Mouse (Mus musculus) liver, adult 2 months (tissue): Measurements from ENCODE around the gene Ankrd44. TPM values are rescaled to one million over a fixed set of nuclear protein-coding genes. Genes with fewer than 3 reads are reported as not detected.

ENCODE experiments used
- DNase-seq: peaks from one replicate; pipeline ENCODE4 v3.0.0-alpha.2; 2011; ENCODE audit warnings: low read depth, low spot score; ENCODE audit errors: extremely low read depth
- H3K27ac ChIP-seq: fragments of 200-500 bp; replicated peaks from 2 replicates; pipeline ENCODE4 v1.5.1; 2012; ENCODE audit warnings: low read depth, mild to moderate bottlenecking, control low read depth, inconsistent platforms, low read length; ENCODE audit not compliant: insufficient read depth
- H3K27me3 ChIP-seq: fragments of 200-500 bp; 2 replicates; pipeline ENCODE4 v1.6.1; 2012; ENCODE audit warnings: mild to moderate bottlenecking, moderate library complexity, low read length, inconsistent platforms; ENCODE audit not compliant: control insufficient read depth, insufficient read depth
- H3K36me3 ChIP-seq: fragments of 200-500 bp; 2 replicates; pipeline ENCODE4 v1.6.1; 2012; ENCODE audit warnings: low read length, inconsistent platforms; ENCODE audit not compliant: control insufficient read depth, insufficient read depth
- H3K4me1 ChIP-seq: fragments of 200-500 bp; 2 replicates; pipeline ENCODE4 v1.6.1; 2011; ENCODE audit warnings: low read length; ENCODE audit not compliant: control insufficient read depth, insufficient read depth
- H3K4me3 ChIP-seq: fragments of 200-500 bp; 2 replicates; pipeline ENCODE4 v1.5.1; 2011; ENCODE audit warnings: low read depth, mild to moderate bottlenecking, control low read depth, low read length, moderate library complexity; ENCODE audit not compliant: insufficient read depth
- H3K79me2 ChIP-seq: fragments of 200-500 bp; 2 replicates; pipeline ENCODE4 v1.6.1; 2012; ENCODE audit warnings: inconsistent platforms, mild to moderate bottlenecking, low read length, moderate library complexity; ENCODE audit not compliant: control insufficient read depth, insufficient read depth
- H3K9ac ChIP-seq: fragments of 200-500 bp; 2 replicates; pipeline ENCODE4 v1.6.1; 2012; ENCODE audit warnings: low read depth, mild to moderate bottlenecking, control low read depth, inconsistent platforms, low read length
- CTCF ChIP-seq: fragments of 200-500 bp; IDR thresholded peaks from 2 replicates; pipeline ENCODE4 v1.5.1; 2011; ENCODE audit warnings: low read depth, low read length, control low read depth
- POLR2A ChIP-seq: fragments of 200-500 bp; IDR thresholded peaks from 2 replicates; pipeline ENCODE4 v1.6.1; 2011; ENCODE audit warnings: low read length, control low read depth; ENCODE audit not compliant: insufficient read depth; ENCODE audit errors: extremely low read depth
- WGBS: fragments of 180-500 bp; shearing (Covaris S2); methylation state at CpG from one replicate; pipeline ENCODE4 v1.1.7; 2018; 5-methylcytosine and 5-hydroxymethylcytosine counted together
- polyA plus RNA-seq: library from polyadenylated mRNA; depleted of rRNA; stranded (reverse); fragments of >200 nt; gene quantifications from 2 replicates; pipeline ENCODE4 v1.2.3, GENCODE M21; 2012
- total RNA-seq: library from RNA; depleted of rRNA; stranded (reverse); fragments of >200 nt; gene quantifications from 2 replicates; pipeline ENCODE4 v1.2.3, GENCODE M21; 2014

The Ankrd44 gene
- total and polyA plus RNA-seq, 2 experiments: 2.3 to 8.5 TPM

- TF ChIP-seq POLR2A (no peak), CTCF (no peak)
- no peak overlapping the region for H3K27ac ChIP-seq
- no peak overlapping the region for H3K4me3 ChIP-seq
- H3K27me3 ChIP-seq: no peaks in the 10 kb centered on the region
- no peaks in the 10 kb centered on the region for H3K36me3 ChIP-seq
- no peak overlapping the region for H3K9ac ChIP-seq
- no peak for DNase-seq
- no peaks in the 10 kb centered on the region for H3K79me2 ChIP-seq
- no peaks in the 10 kb centered on the region for H3K4me1 ChIP-seq
- 65% methylated on average over 2 of the region's 2 CpGs for WGBS
Measured at GRCm38 (mm10) chr1:54934911-54935310, 8.7 kb upstream of the Ankrd44 start.

- Histone ChIP-seq H3K4me3 (no peak overlapping the region), H3K27ac (no peak overlapping the region), H3K79me2 (no peaks in the 10 kb centered on the region), H3K4me1 (no peaks in the 10 kb centered on the region), H3K36me3 (no peaks in the 10 kb centered on the region), H3K9ac (no peak overlapping the region), H3K27me3 (no peaks in the 10 kb centered on the region)
- TF ChIP-seq POLR2A (no peak), CTCF (no peak)
- 88% methylated on average over 5 of the region's 5 CpGs for WGBS
- no peak for DNase-seq
Measured at GRCm38 (mm10) chr1:54933646-54934045, 7.5 kb upstream of the Ankrd44 start.

- no peak overlapping the region for H3K27ac ChIP-seq
- H3K36me3 ChIP-seq: no peaks in the 10 kb centered on the region
- no peaks in the 10 kb centered on the region for H3K27me3 ChIP-seq
- WGBS: 91% methylated on average over 1 of the region's 1 CpGs
- no peak overlapping the region for H3K4me3 ChIP-seq
- H3K4me1 ChIP-seq: no peaks in the 10 kb centered on the region
- no peak for DNase-seq
- TF ChIP-seq CTCF (no peak), POLR2A (no peak)
- H3K9ac ChIP-seq: no peak overlapping the region
- H3K79me2 ChIP-seq: no peaks in the 10 kb centered on the region
Measured at GRCm38 (mm10) chr1:54932456-54933115, 6.4 kb upstream of the Ankrd44 start.

GRCm38 (mm10) chr1:54931231-54931630, 5.0 kb upstream of the Ankrd44 start:
- Histone ChIP-seq H3K36me3 (no peaks in the 10 kb centered on the region), H3K4me1 (no peaks in the 10 kb centered on the region), H3K9ac (no peak overlapping the region), H3K4me3 (no peak overlapping the region), H3K27ac (no peak overlapping the region), H3K27me3 (no peaks in the 10 kb centered on the region), H3K79me2 (no peaks in the 10 kb centered on the region)
- TF ChIP-seq CTCF: no peak
- no peak for TF ChIP-seq POLR2A
- DNase-seq: no peak
- 88% methylated on average over 5 of the region's 5 CpGs for WGBS

- TF ChIP-seq POLR2A: no peak
- no peak for TF ChIP-seq CTCF
- Histone ChIP-seq H3K27ac (no peak overlapping the region), H3K4me3 (no peak overlapping the region), H3K27me3 (no peaks in the 10 kb centered on the region), H3K9ac (no peak overlapping the region), H3K79me2 (no peaks in the 10 kb centered on the region), H3K4me1 (no peaks in the 10 kb centered on the region), H3K36me3 (no peaks in the 10 kb centered on the region)
- 85% methylated on average over 8 of the region's 8 CpGs for WGBS
- DNase-seq: no peak
Measured at GRCm38 (mm10) chr1:54930670-54931200, 4.5 kb upstream of the Ankrd44 start.

- H3K4me1 ChIP-seq: peaks cover 2% of the 10 kb centered on the region
- DNase-seq: no peak
- TF ChIP-seq POLR2A: no peak
- no peak for TF ChIP-seq CTCF
- H3K79me2 ChIP-seq: no peaks in the 10 kb centered on the region
- H3K27me3 ChIP-seq: no peaks in the 10 kb centered on the region
- H3K4me3 ChIP-seq: peak overlapping the region; percentile 84
- 2% methylated on average over 30 of the region's 30 CpGs for WGBS
- no peaks in the 10 kb centered on the region for H3K36me3 ChIP-seq
- H3K27ac ChIP-seq: peak overlapping the region; percentile 45
- peak overlapping the region; percentile 90 for H3K9ac ChIP-seq
Measured at GRCm38 (mm10) chr1:54925451-54925934, 694 bp downstream of the Ankrd44 start.
